Mouse (Mus musculus): ENCODE measurements around the gene Zfyve28. TPM values are rescaled to one million over a fixed set of nuclear protein-coding genes. Genes with fewer than 3 reads are reported as not detected.

The Zfyve28 gene
- total and polyA plus RNA-seq, 2 experiments from 2014 or later = 3.0 to 10.1 TPM

GRCm38 (mm10) chr5:34183156-34183880 is 104.9 kb downstream of the Zfyve28 start:
- H3K9me3 ChIP-seq (ENCODE audit: low read length) = no peaks in the 10 kb centered on the region
- no peaks in the 10 kb centered on the region for H3K27me3 ChIP-seq (ENCODE audit: insufficient read depth, low read length)
- peaks cover 36% of the 10 kb centered on the region for H3K4me1 ChIP-seq (ENCODE audit: insufficient read depth, low read length)
- peak overlapping the region; percentile 20; the same call in 1 of the 2 replicates for H3K27ac ChIP-seq
- no peak overlapping the region for H3K4me3 ChIP-seq (ENCODE audit: low read length)
- no peaks in the 10 kb centered on the region; the same call in 1 of the 2 replicates for H3K36me3 ChIP-seq (ENCODE audit: insufficient read depth, low read length)
- no peak for TF ChIP-seq CTCF (IDR thresholded peaks at IDR 0.05; ENCODE audit: low read depth)
- 0 out of 2 replicates have a peak overlapping the region, but pooled peaks have one; percentile 13 for H3K9ac ChIP-seq (replicated peaks; ENCODE audit: low read length)
- DNase-seq (ENCODE audit: low spot score) (peak; percentile 54), ATAC-seq (no peak)
- 57% methylated on average over 5 of the region's 5 CpGs for whole genome bisulfite sequencing
- H3K4me2 ChIP-seq (ENCODE audit: low read depth, low read length) = no peak overlapping the region

- TF ChIP-seq CTCF (IDR thresholded peaks at IDR 0.05; ENCODE audit: low read depth) = no peak
- H3K27me3 ChIP-seq (ENCODE audit: insufficient read depth, low read length) = no peaks in the 10 kb centered on the region
- WGBS = 71% methylated on average over 3 of the region's 3 CpGs
- H3K36me3 ChIP-seq (ENCODE audit: insufficient read depth, low read length) = peaks cover 7% of the 10 kb centered on the region; the same call in 1 of the 2 replicates
- H3K9ac ChIP-seq (replicated peaks; ENCODE audit: low read length) = no peak overlapping the region
- no peak for DNase-seq (ENCODE audit: low spot score)
- H3K4me2 ChIP-seq (ENCODE audit: low read depth, low read length) = no peak overlapping the region
- no peak overlapping the region for H3K4me3 ChIP-seq (ENCODE audit: low read length)
- peak overlapping the region; percentile 20; the same call in 1 of the 2 replicates for H3K27ac ChIP-seq
- ATAC-seq = no peak
- H3K9me3 ChIP-seq (ENCODE audit: low read length) = no peaks in the 10 kb centered on the region
- H3K4me1 ChIP-seq (ENCODE audit: insufficient read depth, low read length) = peaks cover 35% of the 10 kb centered on the region
These were observed 105.8 kb downstream of the Zfyve28 start for GRCm38 (mm10) chr5:34182486-34182885.

GRCm38 (mm10) chr5:34177821-34178220 is 110.4 kb downstream of the Zfyve28 start:
- no peak for TF ChIP-seq CTCF (IDR thresholded peaks at IDR 0.05; ENCODE audit: low read depth)
- no peak overlapping the region for H3K4me3 ChIP-seq (ENCODE audit: low read length)
- H3K4me2 ChIP-seq (ENCODE audit: low read depth, low read length) = no peak overlapping the region
- 95% methylated on average over 4 of the region's 4 CpGs for WGBS
- no peak for DNase-seq (ENCODE audit: low spot score)
- peaks cover 30% of the 10 kb centered on the region for H3K36me3 ChIP-seq (ENCODE audit: insufficient read depth, low read length)
- no peak for ATAC-seq
- H3K27me3 ChIP-seq (ENCODE audit: insufficient read depth, low read length) = no peaks in the 10 kb centered on the region
- H3K9ac ChIP-seq (replicated peaks; ENCODE audit: low read length) = no peak overlapping the region
- no peak overlapping the region for H3K27ac ChIP-seq
- H3K9me3 ChIP-seq (ENCODE audit: low read length) = no peaks in the 10 kb centered on the region
- peaks cover 3% of the 10 kb centered on the region for H3K4me1 ChIP-seq (ENCODE audit: insufficient read depth, low read length)

- no peak for DNase-seq (ENCODE audit: low spot score)
- Histone ChIP-seq H3K36me3 (ENCODE audit: insufficient read depth, low read length) (peaks cover 30% of the 10 kb centered on the region), H3K27me3 (ENCODE audit: insufficient read depth, low read length) (no peaks in the 10 kb centered on the region), H3K9me3 (ENCODE audit: low read length) (no peaks in the 10 kb centered on the region), H3K4me1 (ENCODE audit: insufficient read depth, low read length) (no peaks in the 10 kb centered on the region), H3K4me2 (ENCODE audit: low read depth, low read length) (no peak overlapping the region), H3K27ac (no peak overlapping the region), H3K9ac (replicated peaks; ENCODE audit: low read length) (no peak overlapping the region), H3K4me3 (ENCODE audit: low read length) (no peak overlapping the region)
- TF ChIP-seq CTCF (IDR thresholded peaks at IDR 0.05; ENCODE audit: low read depth) = no peak
- no peak for ATAC-seq
- WGBS = 90% methylated on average over 2 of the region's 2 CpGs
These were observed 111.2 kb downstream of the Zfyve28 start for GRCm38 (mm10) chr5:34177091-34177490.

- ATAC-seq (no peak), DNase-seq (ENCODE audit: low spot score) (no peak)
- Histone ChIP-seq H3K27ac (no peak overlapping the region), H3K27me3 (ENCODE audit: insufficient read depth, low read length) (no peaks in the 10 kb centered on the region), H3K36me3 (ENCODE audit: insufficient read depth, low read length) (peaks cover 30% of the 10 kb centered on the region), H3K9me3 (ENCODE audit: low read length) (no peaks in the 10 kb centered on the region), H3K9ac (replicated peaks; ENCODE audit: low read length) (no peak overlapping the region), H3K4me1 (ENCODE audit: insufficient read depth, low read length) (no peaks in the 10 kb centered on the region), H3K4me3 (ENCODE audit: low read length) (no peak overlapping the region), H3K4me2 (ENCODE audit: low read depth, low read length) (no peak overlapping the region)
- WGBS = 63% methylated on average over 10 of the region's 10 CpGs
- no peak for TF ChIP-seq CTCF (IDR thresholded peaks at IDR 0.05; ENCODE audit: low read depth)
These were observed 111.6 kb downstream of the Zfyve28 start for GRCm38 (mm10) chr5:34176691-34177090.

GRCm38 (mm10) chr5:34175403-34175694 is 112.9 kb downstream of the Zfyve28 start:
- Histone ChIP-seq H3K4me2 (ENCODE audit: low read depth, low read length) (no peak overlapping the region), H3K4me3 (ENCODE audit: low read length) (no peak overlapping the region), H3K27ac (no peak overlapping the region), H3K4me1 (ENCODE audit: insufficient read depth, low read length) (no peaks in the 10 kb centered on the region), H3K9me3 (ENCODE audit: low read length) (no peaks in the 10 kb centered on the region), H3K9ac (replicated peaks; ENCODE audit: low read length) (no peak overlapping the region), H3K36me3 (ENCODE audit: insufficient read depth, low read length) (peaks cover 30% of the 10 kb centered on the region), H3K27me3 (ENCODE audit: insufficient read depth, low read length) (no peaks in the 10 kb centered on the region)
- no peak for TF ChIP-seq CTCF (IDR thresholded peaks at IDR 0.05; ENCODE audit: low read depth)
- ATAC-seq (no peak), DNase-seq (ENCODE audit: low spot score) (no peak)
- WGBS = 14% methylated on average over 5 of the region's 5 CpGs

All from hindbrain, postnatal 0 days (tissue).